Mouse (Mus musculus) erythroblast, embryonic 14.5 days (primary cell): Measurements from ENCODE around the gene Cobll1. TPM values are rescaled to one million over a fixed set of nuclear protein-coding genes. Genes with fewer than 3 reads are reported as not detected.

ENCODE experiments used
- H3K27me3 ChIP-seq: 2 replicates; pipeline ENCODE4 v1.6.1; 2012; ENCODE audit warnings: inconsistent platforms; ENCODE audit not compliant: control insufficient read depth
- H3K36me3 ChIP-seq: 2 replicates; pipeline ENCODE4 v1.6.1; 2012; ENCODE audit warnings: mild to moderate bottlenecking, inconsistent platforms; ENCODE audit not compliant: control insufficient read depth
- H3K4me1 ChIP-seq: 2 replicates; pipeline ENCODE4 v1.6.1; 2012; ENCODE audit warnings: inconsistent platforms; ENCODE audit not compliant: control insufficient read depth
- H3K4me3 ChIP-seq: replicated peaks from 2 replicates; pipeline ENCODE3; 2012; ENCODE audit warnings: moderate library complexity, mild to moderate bottlenecking, inconsistent platforms
- H3K9me3 ChIP-seq: 2 replicates; pipeline ENCODE4 v1.6.1; 2012; ENCODE audit warnings: low read length, inconsistent platforms, mixed read lengths; ENCODE audit not compliant: control insufficient read depth
- GATA1 ChIP-seq: IDR thresholded peaks from 2 replicates; pipeline ENCODE4 v1.6.1; 2012; ENCODE audit warnings: low read length, inconsistent platforms, mixed read lengths
- TAL1 ChIP-seq: IDR thresholded peaks from 3 replicates; pipeline ENCODE4 v1.6.1; 2012; ENCODE audit warnings: low read length, inconsistent platforms, mixed read lengths
- polyA plus RNA-seq: library from polyadenylated mRNA; stranded (reverse); fragments of >175 nt; gene quantifications from 2 replicates; pipeline ENCODE4 v1.2.3, GENCODE M21; 2012

Cobll1 gene
- polyA plus RNA-seq, 1 experiment: not detected

- H3K36me3 ChIP-seq: no peaks in the 10 kb centered on the region; the same call in 1 of the 2 replicates
- H3K4me1 ChIP-seq: no peaks in the 10 kb centered on the region
- H3K9me3 ChIP-seq: no peaks in the 10 kb centered on the region
- H3K4me3 ChIP-seq: no peak overlapping the region
- no peak for TF ChIP-seq TAL1
- no peak for TF ChIP-seq GATA1
- H3K27me3 ChIP-seq: no peaks in the 10 kb centered on the region
Measured at GRCm38 (mm10) chr2:65095571-65095970, 143.6 kb downstream of the Cobll1 start.

DNA sequence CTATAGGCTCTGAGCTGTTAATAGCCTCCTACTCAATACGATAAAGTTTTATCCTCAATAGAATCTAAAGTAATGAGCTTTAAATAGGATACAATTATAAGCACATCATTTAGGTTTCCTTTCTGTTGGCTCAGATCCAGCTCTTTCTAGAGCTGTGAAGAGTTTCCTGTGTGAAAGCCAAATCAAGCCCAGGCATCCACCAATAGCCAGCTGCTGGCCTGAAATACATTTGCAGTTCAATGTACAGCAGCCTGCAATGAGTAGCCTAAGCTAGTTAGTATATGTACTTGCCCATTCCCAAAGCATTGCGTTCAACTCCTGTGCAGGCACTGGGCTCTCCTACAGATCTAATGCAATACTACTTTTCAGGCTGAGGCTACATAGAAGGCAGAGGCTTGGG is 145.2 kb downstream of the Cobll1 start:
- TF ChIP-seq TAL1: no peak
- TF ChIP-seq GATA1: no peak
- no peaks in the 10 kb centered on the region for H3K9me3 ChIP-seq
- H3K4me3 ChIP-seq: no peak overlapping the region
- no peaks in the 10 kb centered on the region; the same call in 1 of the 2 replicates for H3K36me3 ChIP-seq
- H3K4me1 ChIP-seq: no peaks in the 10 kb centered on the region
- H3K27me3 ChIP-seq: no peaks in the 10 kb centered on the region

DNA sequence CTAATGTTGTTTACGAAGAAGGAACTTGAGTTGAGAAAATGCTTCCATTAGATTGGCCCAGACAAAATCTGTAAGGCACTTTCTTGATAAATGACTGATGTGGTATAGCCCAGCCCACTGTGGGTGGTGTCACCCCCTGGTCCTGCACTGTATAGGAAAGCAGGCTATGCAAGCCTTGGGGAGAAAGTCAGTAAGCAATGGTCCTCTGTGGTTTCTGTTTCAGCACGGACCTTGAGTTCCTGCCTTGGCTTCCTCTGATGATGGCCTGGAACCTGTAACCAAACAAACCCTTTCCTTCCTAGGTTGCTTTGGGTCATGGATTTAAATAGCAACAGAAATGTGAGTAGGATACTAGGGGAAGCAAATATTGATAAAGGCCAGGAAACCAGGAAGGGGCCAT is 148.2 kb downstream of the Cobll1 start:
- H3K36me3 ChIP-seq: no peaks in the 10 kb centered on the region
- H3K4me3 ChIP-seq: no peak overlapping the region
- TF ChIP-seq TAL1 (no peak), GATA1 (no peak)
- no peaks in the 10 kb centered on the region for H3K27me3 ChIP-seq
- no peaks in the 10 kb centered on the region for H3K9me3 ChIP-seq
- H3K4me1 ChIP-seq: no peaks in the 10 kb centered on the region

DNA sequence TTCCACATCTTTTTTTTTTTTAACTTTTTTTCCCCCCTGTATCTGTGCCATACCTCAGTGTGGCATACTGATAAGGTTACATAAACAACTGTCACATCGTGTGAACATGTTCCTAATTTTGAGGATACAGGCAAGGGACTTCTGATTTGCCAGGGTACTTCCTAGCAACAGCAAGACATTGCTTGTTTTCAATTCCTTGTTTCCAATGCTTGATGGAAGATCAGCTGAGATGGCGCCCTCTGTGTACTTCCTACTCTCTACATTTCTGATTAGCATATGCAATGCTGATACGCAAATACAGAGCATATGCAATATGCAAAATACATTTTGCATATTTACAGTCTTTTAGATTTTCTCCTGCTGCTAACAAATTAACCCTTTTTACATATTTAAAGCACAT is 152.0 kb downstream of the Cobll1 start:
- H3K27me3 ChIP-seq: no peaks in the 10 kb centered on the region
- 0 out of 2 replicates have a peak, but pooled peaks cover 2% of the 10 kb centered on the region for H3K9me3 ChIP-seq
- H3K4me3 ChIP-seq: no peak overlapping the region
- TF ChIP-seq GATA1 (no peak), TAL1 (no peak)
- no peaks in the 10 kb centered on the region for H3K4me1 ChIP-seq
- H3K36me3 ChIP-seq: no peaks in the 10 kb centered on the region

- 0 out of 2 replicates have a peak, but pooled peaks cover 2% of the 10 kb centered on the region for H3K9me3 ChIP-seq
- H3K4me1 ChIP-seq: no peaks in the 10 kb centered on the region
- no peaks in the 10 kb centered on the region for H3K27me3 ChIP-seq
- H3K4me3 ChIP-seq: no peak overlapping the region
- H3K36me3 ChIP-seq: no peaks in the 10 kb centered on the region
- TF ChIP-seq GATA1 (no peak), TAL1 (no peak)
Measured at GRCm38 (mm10) chr2:65083411-65083810, 155.8 kb downstream of the Cobll1 start.

GRCm38 (mm10) chr2:65077544-65077943 is 161.7 kb downstream of the Cobll1 start:
- Histone ChIP-seq H3K27me3 (no peaks in the 10 kb centered on the region), H3K4me1 (no peaks in the 10 kb centered on the region), H3K4me3 (no peak overlapping the region), H3K36me3 (no peaks in the 10 kb centered on the region), H3K9me3 (no peaks in the 10 kb centered on the region)
- no peak for TF ChIP-seq GATA1
- no peak for TF ChIP-seq TAL1

GRCm38 (mm10) chr2:65075840-65076239 is 163.4 kb downstream of the Cobll1 start:
- no peaks in the 10 kb centered on the region for H3K9me3 ChIP-seq
- no peak overlapping the region for H3K4me3 ChIP-seq
- no peaks in the 10 kb centered on the region for H3K4me1 ChIP-seq
- TF ChIP-seq GATA1 (no peak), TAL1 (no peak)
- no peaks in the 10 kb centered on the region for H3K36me3 ChIP-seq
- H3K27me3 ChIP-seq: no peaks in the 10 kb centered on the region

DNA sequence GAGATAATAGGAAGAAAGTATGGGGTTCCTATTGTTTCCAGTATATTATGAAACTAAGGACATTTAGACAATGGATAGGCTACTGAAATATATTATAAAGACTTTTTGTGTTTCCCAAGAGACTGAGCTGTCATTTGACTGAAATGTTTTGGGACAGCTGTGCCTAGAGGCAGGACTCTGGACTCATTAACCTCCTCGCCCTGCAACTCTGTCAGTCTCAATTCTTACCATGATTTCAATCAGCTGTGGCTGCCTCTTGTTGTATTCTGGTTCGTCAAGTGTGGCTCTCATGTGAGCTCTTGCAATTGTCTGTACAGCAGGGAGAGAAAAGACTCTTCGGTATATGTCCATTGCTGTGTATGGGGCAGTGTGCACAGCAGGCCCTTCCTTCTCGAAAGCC is 163.8 kb downstream of the Cobll1 start:
- H3K4me3 ChIP-seq: no peak overlapping the region
- TF ChIP-seq GATA1 (no peak), TAL1 (no peak)
- no peaks in the 10 kb centered on the region for H3K27me3 ChIP-seq
- H3K36me3 ChIP-seq: no peaks in the 10 kb centered on the region
- H3K4me1 ChIP-seq: no peaks in the 10 kb centered on the region
- H3K9me3 ChIP-seq: no peaks in the 10 kb centered on the region

DNA sequence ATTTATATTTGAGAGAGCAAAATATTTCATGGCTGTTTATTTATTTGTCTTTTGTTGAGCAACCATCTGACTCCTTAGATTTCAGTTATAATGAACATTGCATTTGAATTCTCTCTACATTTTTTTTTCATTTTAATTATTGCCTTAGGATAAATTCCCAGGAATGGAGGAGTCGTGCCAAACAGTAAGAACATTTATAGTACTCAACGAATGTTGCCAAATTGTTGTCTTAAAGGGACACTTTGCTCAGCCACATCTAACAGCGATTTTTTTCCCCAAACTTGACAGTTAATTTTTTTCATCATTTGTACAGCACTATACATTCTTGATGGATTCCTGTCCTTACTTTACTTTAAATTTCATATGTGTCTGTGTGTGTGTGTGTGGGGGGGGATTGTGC is 167.0 kb downstream of the Cobll1 start:
- Histone ChIP-seq H3K27me3 (no peaks in the 10 kb centered on the region), H3K36me3 (no peaks in the 10 kb centered on the region), H3K4me1 (no peaks in the 10 kb centered on the region), H3K4me3 (no peak overlapping the region), H3K9me3 (no peaks in the 10 kb centered on the region)
- TF ChIP-seq GATA1 (no peak), TAL1 (no peak)

GRCm38 (mm10) chr2:65053764-65054163 is 185.4 kb downstream of the Cobll1 start:
- Histone ChIP-seq H3K9me3 (peaks cover 2% of the 10 kb centered on the region; the same call in 1 of the 2 replicates), H3K36me3 (no peaks in the 10 kb centered on the region), H3K27me3 (no peaks in the 10 kb centered on the region), H3K4me3 (no peak overlapping the region), H3K4me1 (no peaks in the 10 kb centered on the region)
- TF ChIP-seq GATA1 (no peak), TAL1 (no peak)
